9 mouse cellular contexts compared by ENCODE assay signal in the genomic region with DNA sequence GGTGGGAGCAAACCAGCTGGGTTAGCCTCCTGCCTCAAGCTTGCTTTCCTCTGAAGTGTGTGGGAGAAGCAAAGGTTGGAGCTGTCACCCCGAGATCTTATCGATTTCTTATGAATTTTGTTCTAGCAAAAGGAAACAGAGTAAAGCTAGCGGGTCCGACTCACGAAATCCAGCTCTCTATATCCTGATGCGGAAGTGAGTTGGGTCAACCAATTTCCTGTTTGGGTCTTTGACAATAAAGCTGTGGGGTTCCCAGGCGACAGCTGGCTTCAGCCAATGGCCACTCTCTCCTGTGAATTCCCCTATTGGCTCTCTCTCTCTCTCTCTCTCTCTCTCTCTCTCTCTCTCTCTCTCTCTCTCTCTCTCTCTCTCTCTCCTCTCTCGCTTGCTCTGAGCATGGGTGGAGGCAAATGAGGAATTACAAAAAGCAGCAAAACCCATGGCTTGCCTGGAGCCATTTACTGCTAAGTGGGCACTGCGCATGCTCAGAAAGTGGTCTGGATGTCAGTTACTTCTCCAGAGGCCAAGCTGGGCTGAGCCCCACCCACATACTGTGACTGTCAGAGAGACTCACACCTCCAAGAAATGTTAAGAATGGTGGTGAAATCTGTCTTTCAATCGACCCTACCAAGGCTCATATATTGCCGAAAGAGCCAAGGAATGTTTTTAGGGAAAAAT.
A peak's percentile ranks its signal among the peaks of the same experiment; 100 is the strongest.
DNase-seq lines count a peak whose midpoint lies in the region; ATAC-seq and TF ChIP-seq lines count a peak whose summit lies in the region.
"Had no signal": no experiment of that assay in that cellular context is flagged by ENCODE, and none has a peak within 500 bp of the region (broad histone marks: within the 10 kb centered on the region; RNA-seq: fewer than 3 reads in every experiment).

No protein-coding gene starts in this region.

- peak overlapping the region; percentile 75 for H3K27ac ChIP-seq in heart, embryonic 13.5 days (replicated peaks)
- H3K27ac ChIP-seq in liver, embryonic 14.5 days = no peak overlapping the region

- H3K9ac ChIP-seq in heart, embryonic 13.5 days = no peak overlapping the region
- H3K9ac ChIP-seq in liver, embryonic 14.5 days (replicated peaks) = no peak overlapping the region

- no peak for TF ChIP-seq EP300 in liver, embryonic 14.5 days (IDR thresholded peaks at IDR 0.05; ENCODE audit: low read depth)

- H3K4me3 ChIP-seq in heart, embryonic 13.5 days = no peak overlapping the region
- no peak overlapping the region for H3K4me3 ChIP-seq in liver, embryonic 14.5 days (ENCODE audit: insufficient read depth in 1 of 2, low read depth in 2 of 2, low read length in 2 of 2)
- H3K4me3 ChIP-seq: erythroblast, embryonic 14.5 days had no signal

- no peak for ATAC-seq in heart, embryonic 13.5 days (ENCODE audit: extremely low read depth, insufficient number of reproducible peaks, low FRiP score, low TSS enrichment)
- ATAC-seq in liver, embryonic 14.5 days (ENCODE audit: insufficient read depth) = peak; percentile 40; the same call in 1 of the 2 replicates
- ATAC-seq in neutrophil, adult 5-6 weeks (ENCODE audit: extremely low read depth, insufficient number of reproducible peaks, low FRiP score, poor library complexity, severe bottlenecking) = peak; percentile 26

- no peaks in the 10 kb centered on the region for H3K36me3 ChIP-seq in heart, embryonic 13.5 days
- no peaks in the 10 kb centered on the region for H3K36me3 ChIP-seq in liver, embryonic 14.5 days (replicated peaks; ENCODE audit: control insufficient read depth, insufficient read depth, low read depth)

- peak; percentile 39 for DNase-seq in adrenal gland, postnatal 14 days
- no peak for DNase-seq in adrenal gland, adult 18-20 months (ENCODE audit: low spot score in 2 of 2)
- DNase-seq in 416B (ENCODE audit: low read depth) = peak; percentile 88
- DNase-seq in liver, embryonic 14.5 days (ENCODE audit: low read depth in 3 of 3, low spot score in 3 of 3) = peak in 1 of 3 experiments; percentile 31
- no peak for DNase-seq in adrenal gland, postnatal 4 days (ENCODE audit: low spot score in 2 of 2)
- no peak for DNase-seq in adrenal gland, adult 2 months

- no peaks in the 10 kb centered on the region for H3K9me3 ChIP-seq in heart, embryonic 13.5 days
- H3K9me3 ChIP-seq in liver, embryonic 14.5 days (ENCODE audit: control insufficient read depth, low read length) = no peaks in the 10 kb centered on the region

- no peaks in the 10 kb centered on the region for H3K27me3 ChIP-seq in heart, embryonic 13.5 days (replicated peaks)
- H3K27me3 ChIP-seq in liver, embryonic 14.5 days (ENCODE audit: control insufficient read depth, insufficient read depth, low read length) = no peaks in the 10 kb centered on the region

- 53% methylated on average over 11 of the region's 11 CpGs for WGBS in heart, embryonic 13.5 days
- 22% methylated on average over 11 of the region's 11 CpGs for WGBS in liver, embryonic 14.5 days (ENCODE audit: insufficient replicate concordance)

- peaks cover 51% of the 10 kb centered on the region for H3K4me1 ChIP-seq in heart, embryonic 13.5 days
- H3K4me1 ChIP-seq in liver, embryonic 14.5 days (replicated peaks; ENCODE audit: control insufficient read depth in 2 of 2, insufficient read depth in 2 of 2, low read length in 1 of 2) = peaks cover 13 to 39% of the 10 kb centered on the region in 2 experiments

- TF ChIP-seq CTCF in liver, embryonic 14.5 days (IDR thresholded peaks at IDR 0.05; ENCODE audit: low read depth) = no peak

- no peak overlapping the region for H3K4me2 ChIP-seq in heart, embryonic 13.5 days
- H3K4me2 ChIP-seq in liver, embryonic 14.5 days (ENCODE audit: low read depth) = peak overlapping the region; percentile 23; the same call in 1 of the 2 replicates

Comparison
In these comparisons a context has a peak if more than half of its experiments do, and no peak if none do; other contexts are left out.
1. DNase-seq: peak in adrenal gland, postnatal 14 days (single experiment) and 416B (single experiment); none in adrenal gland, adult 18-20 months (0 of 2), adrenal gland, postnatal 4 days (0 of 2) and adrenal gland, adult 2 months (single experiment).